Mouse (Mus musculus): ENCODE measurements at regions not wholly inside any gene's neighbourhood (a gene's known extent, or its start where the extent isn't known, plus 50 kb on each side); places are given as distances from the start of the nearest gene placed in this dataset.

DNA sequence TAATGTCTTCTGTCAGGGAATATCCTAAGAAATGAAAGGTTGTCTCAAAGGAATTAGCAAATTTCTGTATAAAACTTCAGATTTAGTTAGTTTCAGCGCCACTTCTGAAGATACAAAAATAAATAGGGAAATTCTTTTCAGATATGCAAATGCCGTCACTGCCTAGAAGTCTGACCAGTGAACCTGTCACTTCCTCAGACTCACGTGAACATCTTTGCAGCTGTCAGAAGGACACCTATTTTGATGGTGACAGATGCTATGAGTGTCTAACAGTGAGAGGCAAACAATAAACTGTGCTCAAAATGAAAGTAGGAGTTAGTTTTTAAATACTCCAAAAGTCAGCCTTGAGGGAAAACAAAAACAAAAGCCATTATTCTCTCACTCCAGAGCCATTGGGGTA is 57.5 kb upstream of the Igf1r start:
- no peak for DNase-seq

DNA sequence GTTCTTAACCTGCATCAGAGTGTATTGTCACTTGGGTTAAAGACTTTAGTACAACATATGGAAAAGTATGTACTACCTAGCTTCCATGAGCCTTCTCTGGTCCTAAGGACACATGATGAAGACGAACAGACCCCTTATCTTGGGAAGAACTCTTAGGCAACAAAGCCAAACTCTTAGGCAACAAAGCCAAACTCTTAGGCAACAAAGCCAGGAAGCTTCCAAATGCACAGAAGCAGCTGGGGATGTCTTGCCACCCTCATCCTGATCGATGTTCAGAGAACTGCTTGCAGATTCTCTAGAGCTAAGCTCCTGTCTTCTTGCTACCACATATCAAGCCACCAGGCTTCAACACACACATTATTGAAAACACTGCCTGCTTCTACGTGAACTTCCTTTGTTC is 59.7 kb upstream of the Igf1r start:
- no peak for DNase-seq

DNA sequence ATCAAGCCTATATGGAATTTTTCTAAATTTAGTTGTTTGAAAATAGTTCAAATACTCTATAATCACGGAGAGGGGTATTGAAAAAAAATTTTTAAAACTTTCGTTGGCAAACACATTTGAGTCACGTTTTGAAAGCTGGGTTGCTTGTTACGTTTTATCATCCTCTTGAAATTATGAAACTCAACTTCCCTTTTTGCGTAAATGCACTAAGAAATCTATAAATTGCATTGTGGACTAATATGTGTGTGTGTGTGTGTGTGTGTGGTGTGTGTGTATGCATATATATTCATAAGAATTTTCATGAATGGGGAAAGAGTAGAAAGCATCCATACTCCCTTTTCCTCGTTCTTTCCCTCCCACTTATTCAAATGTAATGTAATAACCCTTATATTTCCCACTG is 69.6 kb upstream of the Igf1r start:
- no peak for DNase-seq

DNA sequence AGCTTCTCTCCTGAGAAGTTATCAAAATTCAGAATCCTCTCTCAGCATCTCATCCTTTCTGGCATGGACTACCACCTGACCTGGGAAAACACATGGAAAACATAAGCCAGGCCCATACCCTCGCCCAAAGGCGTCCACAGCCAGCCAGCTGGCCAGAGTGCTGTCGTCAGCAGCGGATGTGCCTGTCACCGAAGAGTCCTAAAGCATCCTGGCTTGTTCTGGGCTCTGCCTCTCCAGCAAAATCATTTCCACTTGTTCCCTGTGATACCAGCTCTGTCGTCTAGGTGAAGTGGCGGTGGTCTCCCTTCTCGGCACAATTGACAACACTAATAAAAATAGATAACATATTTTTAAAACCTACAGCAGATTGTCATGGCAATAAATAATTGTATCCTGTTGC is 70.0 kb upstream of the Igf1r start:
- no peak for DNase-seq

DNA sequence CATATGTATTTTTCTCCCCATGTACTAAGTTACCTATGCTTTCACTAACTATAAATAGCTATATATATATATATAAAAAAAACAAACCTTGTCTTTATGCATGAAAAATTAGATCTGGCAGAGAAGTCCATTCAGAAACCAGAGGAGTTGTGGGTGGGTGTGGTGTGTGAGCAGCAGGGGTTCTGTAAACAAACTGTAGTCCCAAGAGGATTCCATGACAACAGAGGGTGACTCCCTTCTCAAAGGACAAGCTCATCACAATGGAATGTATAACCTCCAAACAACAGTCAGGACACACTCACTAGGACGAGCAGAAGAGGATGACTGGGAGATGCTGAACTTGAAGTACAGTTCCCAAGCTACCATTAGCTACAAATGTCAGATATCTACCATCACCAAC is 74.4 kb upstream of the Igf1r start:
- DNase-seq, result no peak

DNA sequence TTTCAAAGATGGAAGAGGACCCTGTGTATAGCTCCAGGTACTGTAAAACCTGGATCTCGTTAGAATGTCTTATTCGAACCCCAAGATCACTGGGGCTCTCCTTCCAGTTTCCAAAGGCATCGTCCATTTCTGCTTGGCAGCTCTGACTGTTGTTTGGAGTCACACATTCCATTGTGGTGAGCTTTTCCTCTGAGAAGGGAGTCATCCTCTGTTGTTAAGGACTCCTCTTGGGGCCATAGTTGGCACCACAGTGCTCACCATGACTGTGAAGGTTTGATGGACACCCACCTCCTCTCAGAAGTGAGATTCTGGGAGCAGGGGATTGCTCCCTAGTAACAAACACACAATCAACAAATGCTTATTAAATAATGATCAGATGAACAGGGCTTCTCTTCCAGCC is 75.0 kb upstream of the Igf1r start:
- no peak for DNase-seq

DNA sequence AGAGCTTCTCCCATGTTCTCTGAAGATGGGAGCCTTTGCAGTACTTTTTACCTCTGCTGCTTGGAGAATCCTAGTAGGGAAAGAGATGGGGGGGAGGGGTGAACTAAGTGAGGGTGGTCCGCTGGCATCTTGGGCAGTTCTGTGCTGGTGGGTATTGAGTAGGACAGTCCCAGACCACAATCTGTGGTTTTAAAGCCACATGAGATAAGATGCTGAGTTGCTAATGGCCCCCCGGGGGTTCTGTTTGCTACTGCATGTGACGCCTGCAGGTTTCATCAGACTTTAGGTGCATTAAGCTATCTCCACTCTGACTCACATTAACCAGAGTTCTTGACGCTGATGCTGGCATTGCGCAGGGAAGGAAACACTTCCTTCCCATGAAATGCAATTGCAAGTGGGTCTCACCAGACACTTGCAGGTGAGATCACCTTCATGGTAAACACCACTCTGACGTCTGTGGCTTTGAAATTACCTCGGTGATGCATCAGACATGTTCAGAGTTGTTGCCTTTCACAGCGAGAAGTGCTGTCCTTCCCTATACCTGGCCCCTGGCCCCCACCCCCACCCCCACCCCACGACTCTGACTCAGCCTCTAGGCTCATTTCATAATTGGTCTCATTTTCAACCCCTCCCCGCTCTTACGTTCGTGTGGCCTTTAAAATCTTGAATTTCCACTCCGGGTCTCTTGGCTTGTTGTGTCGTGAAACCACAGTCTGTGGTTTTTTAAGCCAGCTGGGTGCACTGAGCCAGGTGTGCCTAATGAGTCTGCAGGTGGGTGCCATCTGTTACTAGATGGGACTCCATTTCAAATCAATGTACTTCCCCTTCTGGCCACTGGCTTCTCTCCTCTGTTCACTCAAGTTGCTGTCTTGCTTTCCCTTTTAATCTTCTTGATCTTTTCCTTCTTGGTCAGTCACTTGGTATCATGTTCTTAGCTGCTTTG is 94.8 kb upstream of the Synm start:
- peak; percentile 28 for DNase-seq

DNA sequence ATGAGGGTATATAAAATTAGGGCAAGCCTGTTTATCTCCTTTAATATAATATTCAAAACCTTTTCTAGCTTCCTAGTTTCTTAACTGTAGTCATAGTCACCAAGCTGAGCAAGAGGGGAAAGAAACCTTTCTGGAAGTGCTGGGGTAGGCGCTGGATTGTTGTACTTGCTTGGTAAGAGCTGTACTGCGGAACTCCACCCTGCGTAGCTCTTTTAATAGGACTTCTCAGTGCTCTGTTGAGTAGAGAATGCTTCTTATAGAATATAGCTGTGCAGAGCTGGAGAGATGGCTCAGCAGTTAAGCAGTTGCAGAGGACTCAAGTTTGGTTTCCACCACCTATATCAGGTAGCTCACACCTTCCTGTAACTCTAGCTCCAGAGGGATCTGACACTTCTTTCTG is 93.3 kb upstream of the Synm start:
- no peak for DNase-seq

DNA sequence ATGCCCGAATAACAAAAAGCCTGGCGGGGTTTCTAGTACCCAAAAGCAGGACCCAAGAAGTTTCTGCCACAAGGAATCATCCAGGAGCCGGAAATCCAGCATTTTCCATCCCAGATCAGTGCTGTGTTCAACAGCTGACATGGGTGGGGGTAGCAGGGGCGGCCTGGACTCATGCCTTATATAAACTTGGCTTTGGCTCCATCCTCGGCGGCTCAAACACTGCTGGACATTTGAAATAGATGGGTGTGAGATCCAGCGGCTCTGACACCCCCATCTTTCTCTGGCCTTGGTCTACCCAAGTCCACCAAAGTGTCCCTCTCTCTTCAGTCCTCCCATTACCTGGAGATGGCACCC is 89.9 kb upstream of the Synm start:
- DNase-seq, result no peak

DNA sequence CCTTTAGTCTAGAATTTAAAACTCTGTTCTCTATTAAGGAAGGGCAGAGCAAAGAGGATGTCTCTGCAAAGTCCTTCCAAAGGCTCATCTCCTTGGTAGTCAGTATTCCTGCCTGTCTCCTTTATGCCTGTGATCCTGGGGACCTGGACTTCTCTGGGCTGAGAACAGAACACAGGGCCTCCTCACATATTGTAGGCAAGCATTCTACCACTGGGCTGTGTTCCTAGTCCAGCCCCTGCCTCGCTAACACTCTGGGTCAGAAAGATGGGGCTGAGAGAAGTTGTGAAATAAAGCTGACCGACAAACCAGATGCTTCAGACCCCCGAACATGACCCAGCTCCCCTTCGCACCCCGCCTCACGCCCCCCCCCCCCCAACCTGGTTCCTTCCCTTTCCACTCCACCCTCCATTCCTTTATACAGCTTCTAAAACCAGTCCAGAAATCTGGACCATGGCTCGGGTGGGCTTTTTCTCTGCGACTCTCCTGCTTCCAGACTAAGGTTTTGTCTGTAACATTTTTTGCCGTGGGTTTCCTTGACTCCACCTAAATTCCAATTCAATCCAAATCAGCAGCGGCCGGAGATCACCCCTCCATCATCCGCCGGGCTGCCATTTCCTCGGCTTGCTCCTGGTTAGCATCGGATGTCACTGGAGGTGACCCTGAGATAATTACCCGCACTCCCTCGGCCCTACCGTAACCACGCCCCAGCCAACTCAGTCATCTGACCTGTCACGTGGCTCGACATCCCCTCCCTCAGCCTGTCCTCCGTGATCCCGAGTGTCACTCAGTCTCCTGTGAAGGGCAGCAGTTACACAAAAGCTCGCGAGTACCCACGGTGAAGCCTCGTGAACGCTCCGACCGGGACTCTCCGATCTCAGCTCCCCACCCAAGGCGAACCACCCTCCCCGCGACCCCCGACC is 89.3 kb upstream of the Synm start:
- no peak for DNase-seq

DNA sequence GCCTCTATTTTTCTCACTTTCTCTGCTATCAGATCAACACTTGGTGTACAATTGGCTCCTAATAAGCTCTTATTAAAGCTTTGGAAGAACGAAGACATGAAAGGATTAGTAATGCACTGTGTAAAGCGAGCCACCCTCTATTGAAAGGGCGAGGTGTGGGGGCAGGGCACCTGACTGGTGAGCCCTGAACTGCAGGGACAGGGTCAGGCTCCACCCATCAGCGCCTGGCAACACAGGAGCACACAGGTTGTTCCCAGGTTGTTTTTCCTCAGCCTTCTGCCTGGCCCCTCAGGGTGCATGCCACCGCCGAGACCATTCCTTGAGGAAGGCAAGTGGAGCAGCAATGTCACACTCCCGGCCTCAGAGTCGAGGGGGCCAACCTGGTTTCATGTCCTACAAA is 87.3 kb upstream of the Synm start:
- DNase-seq, result no peak

DNA sequence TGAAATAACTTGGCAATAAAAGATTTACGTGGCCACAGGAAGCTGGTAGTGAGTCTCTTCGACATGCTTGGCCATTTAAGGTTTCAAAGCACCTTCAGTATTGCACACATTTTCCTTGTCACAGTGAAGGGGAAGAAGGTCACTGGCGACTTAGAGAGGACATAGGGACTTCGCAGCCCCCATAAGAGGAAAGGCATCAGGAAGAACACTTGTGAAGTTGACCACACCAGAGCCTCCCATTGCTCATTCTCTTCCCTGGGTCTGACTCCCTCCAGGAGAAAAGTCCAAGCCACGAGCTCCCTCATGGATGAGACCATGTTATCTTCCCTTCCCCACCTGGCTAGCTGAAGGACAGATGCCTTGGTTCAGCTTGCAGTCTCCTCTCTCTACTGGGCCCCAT is 77.4 kb upstream of the Synm start:
- DNase-seq, result no peak

DNA sequence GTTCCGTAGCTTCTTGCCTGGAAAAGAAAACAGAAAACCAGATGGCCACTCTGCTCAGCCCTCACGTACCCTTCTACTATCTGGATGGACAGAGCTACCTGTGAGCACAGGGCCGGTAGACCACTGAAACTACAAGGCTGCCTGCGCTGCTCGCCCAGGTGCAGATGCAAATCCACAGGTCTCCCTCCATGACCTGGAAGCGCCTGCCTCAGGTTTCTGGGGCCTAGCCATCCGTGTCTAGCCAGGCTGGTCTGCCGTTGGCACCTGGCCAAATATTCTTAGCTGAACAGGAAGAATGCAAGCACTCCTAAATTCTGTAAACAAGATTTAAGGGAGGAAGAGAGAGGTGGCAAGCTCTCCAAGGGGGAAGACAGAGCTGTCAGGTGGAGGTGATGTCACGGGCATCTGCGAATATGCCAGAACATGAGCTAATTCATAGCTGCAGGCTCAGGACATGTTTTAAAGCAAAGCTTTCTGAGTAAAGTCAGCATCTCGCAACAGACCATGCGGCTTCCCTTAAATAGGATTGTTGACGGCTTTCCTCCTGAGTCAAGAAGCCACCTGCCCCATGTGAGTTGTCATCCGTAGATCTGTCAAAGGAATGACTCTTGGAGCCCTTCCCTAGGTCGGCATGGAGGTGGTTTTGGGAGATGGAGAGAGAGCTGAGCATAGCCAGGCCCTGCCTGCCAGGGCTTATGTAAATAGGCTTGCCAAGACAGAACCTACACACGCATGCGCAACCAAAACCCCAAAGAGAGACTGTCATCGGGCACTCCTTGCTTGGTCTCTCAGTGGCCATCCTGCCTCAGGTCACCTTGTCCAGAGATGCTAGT is 76.8 kb upstream of the Synm start:
- DNase-seq, result no peak

DNA sequence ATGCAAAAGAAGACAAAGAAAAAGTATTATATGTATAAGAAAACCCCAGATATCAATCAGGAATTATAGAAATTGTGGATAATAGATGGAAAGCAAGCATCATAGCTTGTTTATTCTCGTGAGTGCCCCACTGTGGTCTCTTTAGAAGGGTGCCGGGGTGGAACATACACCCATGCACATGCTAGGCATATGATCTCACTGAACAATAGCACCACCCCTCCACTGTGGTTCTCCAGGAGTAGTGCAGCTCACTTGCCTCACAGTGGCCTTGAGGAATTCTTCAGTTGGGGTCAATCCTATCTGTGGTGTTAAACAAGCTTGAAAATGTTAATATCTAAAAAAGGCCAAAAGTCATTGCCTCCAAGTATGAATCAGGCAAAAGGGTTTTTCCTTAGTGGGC is 72.2 kb upstream of the Synm start:
- DNase-seq, result no peak

DNA sequence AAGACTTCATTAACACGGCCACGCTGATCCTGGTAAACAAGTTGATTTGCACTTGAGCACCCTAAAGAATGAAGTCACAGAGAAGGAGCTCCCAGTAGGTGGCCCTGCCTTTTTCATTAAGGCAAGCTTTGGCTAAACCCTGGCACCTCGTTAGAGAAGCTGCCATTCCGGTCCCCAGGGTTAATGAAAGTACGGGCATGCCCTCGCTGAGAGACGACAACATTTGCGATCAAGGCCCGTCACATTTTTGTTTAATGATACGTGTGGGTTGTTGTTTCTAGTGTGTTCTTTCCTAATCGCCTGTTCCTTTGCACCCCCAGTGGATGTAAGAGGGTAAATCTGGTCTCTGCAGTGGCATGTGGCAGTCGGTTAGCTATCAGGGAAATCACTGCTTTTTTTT is 67.8 kb upstream of the Synm start:
- no peak for DNase-seq

DNA sequence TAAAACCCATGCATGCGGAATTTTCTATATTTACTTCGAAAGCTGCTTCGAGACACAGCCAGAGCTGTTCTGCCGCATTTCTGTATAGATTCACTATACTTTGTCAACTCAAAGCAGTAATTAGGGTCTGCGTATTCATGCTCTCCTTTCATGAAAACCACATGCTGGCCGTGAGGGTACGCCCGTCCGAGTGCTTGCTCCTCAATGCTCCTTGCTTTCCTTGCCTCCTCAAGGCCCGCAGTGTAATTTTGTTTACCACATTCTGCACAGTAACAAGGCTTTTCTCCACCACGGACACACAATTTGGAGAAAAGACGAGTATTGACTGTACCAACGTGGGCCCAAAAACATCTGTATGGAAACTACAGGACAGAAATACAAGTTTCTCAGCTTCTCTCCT is 67.4 kb upstream of the Synm start:
- no peak for DNase-seq

DNA sequence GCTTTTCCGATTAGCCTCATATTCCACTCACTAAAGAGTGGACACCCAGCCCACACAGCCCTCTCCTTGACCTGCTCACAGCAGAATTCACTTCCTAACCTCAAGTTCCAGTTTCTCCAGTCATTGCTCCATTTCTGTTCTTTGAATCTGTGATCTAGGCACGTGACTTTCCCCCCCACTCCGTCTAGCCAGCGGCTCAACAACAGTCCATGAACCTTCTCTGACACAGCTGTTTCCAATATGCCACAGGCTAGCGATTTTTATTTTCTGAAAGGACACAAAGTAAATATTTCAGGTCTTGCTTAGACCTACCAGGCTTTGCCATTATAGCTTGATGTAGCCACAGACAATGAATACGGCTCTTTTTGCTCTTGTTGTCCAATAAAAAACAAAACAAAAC is 66.8 kb upstream of the Synm start:
- no peak for DNase-seq

DNA sequence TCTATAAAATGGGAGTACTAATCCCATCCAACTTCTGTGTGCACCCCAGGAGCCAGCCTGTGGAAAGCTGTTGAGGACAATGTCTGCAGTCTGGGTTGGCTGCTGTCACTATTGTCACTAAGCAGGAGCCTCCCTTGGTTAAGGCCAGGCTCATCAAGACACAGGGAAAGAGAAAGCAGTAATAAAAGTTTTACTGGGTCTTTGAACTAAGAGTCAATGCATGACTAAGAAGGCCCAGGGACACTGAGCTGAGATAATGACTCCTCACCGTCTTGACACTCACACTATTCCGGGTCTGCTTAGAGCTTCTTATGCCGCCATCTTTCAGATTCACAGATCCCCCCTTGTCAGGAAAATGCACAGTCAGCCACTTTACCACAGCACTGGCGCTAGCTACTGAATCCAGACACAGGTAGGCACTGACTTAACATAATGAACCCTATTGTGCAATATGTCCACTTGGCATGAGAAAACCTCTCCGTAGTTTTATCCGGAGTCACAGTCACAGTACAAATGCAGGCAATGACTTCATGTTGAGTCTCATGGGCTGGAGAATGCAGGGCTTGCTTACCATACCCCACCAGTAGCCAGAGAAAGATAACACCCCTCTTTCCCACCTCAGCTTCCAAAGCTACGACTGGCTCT is 66.2 kb upstream of the Synm start:
- no peak for DNase-seq

DNA sequence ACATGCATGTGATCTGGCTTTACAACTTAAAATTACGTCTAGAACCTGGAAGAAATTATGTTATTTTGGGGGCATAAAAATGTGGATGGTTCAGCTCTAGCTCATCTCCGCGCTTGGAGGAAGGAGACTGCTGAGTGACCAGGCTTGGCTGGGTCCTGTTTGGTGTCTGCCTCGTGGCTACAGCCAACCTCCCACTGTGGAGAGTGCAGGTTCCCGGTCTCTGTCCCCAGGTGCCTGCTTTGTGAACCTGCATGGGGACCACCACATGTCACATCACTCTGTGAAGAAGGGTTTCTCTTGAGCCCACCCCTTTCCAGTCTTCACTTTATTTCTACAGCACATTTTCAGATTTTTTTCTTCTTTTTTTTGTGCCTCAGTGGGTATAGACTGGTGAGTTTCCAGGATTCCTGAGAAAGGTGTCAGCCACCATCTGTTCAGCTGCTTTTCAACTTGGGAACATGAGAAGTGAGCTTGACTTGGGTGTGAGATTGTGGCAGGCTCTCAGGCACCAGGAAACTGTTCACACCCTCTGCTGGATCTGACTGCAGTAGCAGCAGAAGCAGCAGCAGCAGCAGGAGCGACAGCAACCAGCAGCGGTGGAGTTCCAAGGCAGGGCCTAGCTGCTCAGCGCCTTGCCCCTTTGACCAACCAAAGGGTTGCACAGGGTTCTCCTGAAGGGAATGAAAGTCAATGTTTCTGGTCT is 64.6 kb upstream of the Synm start:
- DNase-seq, result no peak

DNA sequence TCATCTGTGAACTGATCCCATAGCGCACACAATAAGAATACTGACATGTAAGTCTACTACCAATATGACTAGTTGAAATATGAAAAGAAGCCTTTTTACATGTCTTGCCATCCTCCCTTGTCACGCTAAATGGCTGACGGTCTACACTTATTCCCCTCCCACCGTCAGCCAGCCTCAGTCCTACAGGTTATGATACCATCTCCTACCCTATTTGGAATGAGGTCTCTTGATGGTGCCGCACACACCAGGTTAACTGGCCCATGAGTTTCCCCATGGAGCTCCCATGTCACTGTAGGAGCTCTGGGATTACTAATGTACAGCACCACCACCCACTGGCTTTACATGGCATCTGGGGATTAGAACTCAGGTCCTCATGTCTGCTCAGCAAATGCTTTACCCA is 60.0 kb upstream of the Synm start:
- no peak for DNase-seq

DNA sequence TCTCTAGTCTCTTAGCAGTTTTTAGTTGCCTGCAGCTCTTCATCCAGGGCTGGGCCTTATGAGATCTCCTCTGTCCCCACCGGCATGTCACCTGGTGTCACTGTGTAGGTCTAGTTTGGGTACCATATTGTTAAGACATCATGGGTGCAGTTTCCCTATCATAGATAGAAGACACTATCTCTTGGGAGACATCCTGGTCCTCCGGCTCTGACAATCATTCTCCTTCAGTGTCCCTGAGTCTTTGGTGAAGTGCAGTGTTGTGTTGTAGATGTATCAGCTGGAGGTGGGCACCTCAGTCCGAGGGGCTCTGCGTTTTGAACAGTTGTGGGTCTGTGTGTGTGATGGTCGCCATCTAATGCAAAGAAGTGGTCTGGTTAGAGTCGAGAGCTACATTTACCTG is 58.0 kb upstream of the Synm start:
- no peak for DNase-seq

DNA sequence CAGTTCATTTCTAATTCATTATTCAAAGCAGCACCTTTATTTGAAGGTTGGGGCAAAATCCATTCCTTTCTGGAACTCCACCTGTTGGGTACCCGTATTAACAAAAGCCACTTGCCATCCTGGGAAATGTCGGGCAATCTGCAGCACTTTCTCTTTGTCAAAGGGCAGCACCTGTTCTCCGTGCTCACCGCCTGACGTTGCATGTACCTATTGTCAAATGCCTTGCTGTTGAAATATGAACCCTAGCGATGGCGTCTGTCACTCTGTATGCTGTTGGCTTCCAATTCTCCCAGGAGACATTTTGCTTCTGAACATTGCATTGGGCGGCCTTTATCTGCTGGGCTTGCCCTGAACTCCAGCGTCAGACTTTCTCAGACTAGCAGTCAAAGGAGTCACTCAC is 55.3 kb upstream of the Synm start:
- DNase-seq, result no peak
